Mouse (Mus musculus) lung, postnatal 25 days (tissue): ENCODE data around the gene Fat3.
A peak's percentile ranks its signal among the peaks of the same experiment; 100 is the strongest.

ENCODE experiments used
- DNase-seq: peaks from one replicate; pipeline ENCODE4 v3.0.0; 2022; ENCODE audit warnings: low spot score

Gene Fat3

GRCm38 (mm10) chr9:16501186-16501711 lies at the start of gene Fat3:
TSS of gene Fat3 (minus strand) at chr9:16501285.
- DNase-seq, result no peak

GRCm38 (mm10) chr9:16532884-16533283 lies 31.8 kb upstream of the Fat3 start:
- no peak for DNase-seq

- DNase-seq, result no peak
Measured at GRCm38 (mm10) chr9:16517543-16517942, 16.5 kb upstream of the Fat3 start.

GRCm38 (mm10) chr9:16512005-16512404 lies 10.9 kb upstream of the Fat3 start:
- DNase-seq, result no peak

- no peak for DNase-seq
Measured at GRCm38 (mm10) chr9:16503776-16504175, 2.7 kb upstream of the Fat3 start.

- DNase-seq, result no peak
Measured at GRCm38 (mm10) chr9:16502673-16503343, 1.7 kb upstream of the Fat3 start.

GRCm38 (mm10) chr9:16501990-16502672 lies 1.0 kb upstream of the Fat3 start:
- peak; percentile 18 for DNase-seq

- peak; percentile 2 for DNase-seq
Measured at GRCm38 (mm10) chr9:16500382-16501185, 501 bp downstream of the Fat3 start.

- peak; percentile 16 for DNase-seq
Measured at GRCm38 (mm10) chr9:16499621-16500381, 1.3 kb downstream of the Fat3 start.

GRCm38 (mm10) chr9:16498876-16499275 lies 2.2 kb downstream of the Fat3 start:
- peak; percentile 23 for DNase-seq

- no peak for DNase-seq
Measured at GRCm38 (mm10) chr9:16497361-16497760, 3.7 kb downstream of the Fat3 start.

- no peak for DNase-seq
Measured at GRCm38 (mm10) chr9:16496331-16496730, 4.8 kb downstream of the Fat3 start.

- DNase-seq, result no peak
Measured at GRCm38 (mm10) chr9:16489661-16490060, 11.4 kb downstream of the Fat3 start.

- no peak for DNase-seq
Measured at GRCm38 (mm10) chr9:16487565-16487964, 13.5 kb downstream of the Fat3 start.

- no peak for DNase-seq
Measured at GRCm38 (mm10) chr9:16486229-16486628, 14.9 kb downstream of the Fat3 start.

- DNase-seq, result no peak
Measured at GRCm38 (mm10) chr9:16485173-16485572, 15.9 kb downstream of the Fat3 start.

GRCm38 (mm10) chr9:16484765-16485164 lies 16.3 kb downstream of the Fat3 start:
- DNase-seq, result peak; percentile 44

- no peak for DNase-seq
Measured at GRCm38 (mm10) chr9:16461491-16461890, 39.6 kb downstream of the Fat3 start.

GRCm38 (mm10) chr9:16460591-16460990 lies 40.5 kb downstream of the Fat3 start:
- no peak for DNase-seq

GRCm38 (mm10) chr9:16441930-16442329 lies 59.2 kb downstream of the Fat3 start:
- no peak for DNase-seq

GRCm38 (mm10) chr9:16440638-16441037 lies 60.4 kb downstream of the Fat3 start:
- no peak for DNase-seq

GRCm38 (mm10) chr9:16439941-16440340 lies 61.1 kb downstream of the Fat3 start:
- DNase-seq, result no peak
